Mouse (Mus musculus) MEL-GATA-1-ER (cell line): ENCODE measurements around the gene C130050O18Rik.

Experiments
- DNase-seq: peaks from one replicate; pipeline ENCODE4 v3.0.0-alpha.2; 2012; ENCODE audit warnings: low read depth; ENCODE audit errors: extremely low read depth

Gene C130050O18Rik

GRCm38 (mm10) chr5:139397359-139397916, 7.6 kb upstream of the C130050O18Rik start:
- no peak for DNase-seq

DNA sequence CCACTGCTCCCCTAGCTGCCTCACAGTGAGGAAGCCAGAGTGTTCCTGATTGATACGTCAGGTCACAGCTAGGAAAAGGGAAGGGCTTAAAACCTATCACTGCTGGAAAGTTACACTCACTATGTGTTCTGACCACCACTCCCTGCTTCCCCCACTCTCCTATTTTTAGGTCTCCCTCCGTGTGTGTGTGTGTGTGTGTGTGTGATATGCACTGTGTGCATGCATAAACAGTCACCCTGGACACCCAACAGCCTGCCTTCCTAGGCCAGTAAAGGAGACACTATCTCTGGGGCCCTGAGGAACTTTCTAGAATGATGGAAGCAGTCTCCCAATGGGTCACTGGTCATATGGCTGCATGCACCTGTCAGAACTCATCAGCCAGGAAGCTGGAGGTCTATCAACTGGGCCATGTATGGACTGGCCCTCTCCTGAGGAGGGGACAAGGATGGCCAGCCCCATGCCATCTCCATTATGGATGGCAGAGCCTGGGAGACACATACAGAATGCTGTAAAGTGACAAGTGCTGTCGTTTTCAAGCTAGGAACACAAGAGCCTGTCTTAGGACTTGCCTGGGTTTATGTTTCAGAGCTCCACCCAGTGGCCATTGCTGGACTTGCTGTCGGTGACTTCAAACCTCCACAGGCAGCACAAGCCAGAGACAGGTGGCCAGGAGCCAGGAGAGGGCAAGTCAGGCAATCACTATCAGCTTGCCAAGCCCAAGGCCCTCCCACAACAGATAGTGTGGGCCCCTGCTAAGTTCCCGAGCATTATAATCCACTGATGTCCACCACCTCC, 6.9 kb upstream of the C130050O18Rik start:
- peak; percentile 87 for DNase-seq

GRCm38 (mm10) chr5:139398786-139399185, 6.3 kb upstream of the C130050O18Rik start:
- no peak for DNase-seq

DNA sequence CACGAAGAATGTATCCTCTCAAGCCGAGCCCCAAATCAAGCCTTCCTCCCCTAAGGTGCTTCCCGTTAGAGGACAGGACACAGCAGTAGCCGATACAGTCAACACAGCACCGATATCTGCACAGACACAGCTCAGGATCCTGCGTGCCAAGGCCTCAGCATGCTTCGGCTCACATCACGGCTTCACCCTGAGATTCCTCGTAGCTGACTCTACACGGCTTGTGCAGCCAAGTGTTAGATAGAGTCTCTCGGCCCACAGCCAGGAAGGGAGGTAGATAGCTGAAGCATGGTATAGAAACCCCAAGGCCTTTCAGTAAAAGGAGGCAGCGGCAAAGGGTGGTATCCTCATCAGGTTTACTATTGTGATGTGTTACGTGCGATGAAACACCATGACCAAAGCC, 5.1 kb upstream of the C130050O18Rik start:
- no peak for DNase-seq

DNA sequence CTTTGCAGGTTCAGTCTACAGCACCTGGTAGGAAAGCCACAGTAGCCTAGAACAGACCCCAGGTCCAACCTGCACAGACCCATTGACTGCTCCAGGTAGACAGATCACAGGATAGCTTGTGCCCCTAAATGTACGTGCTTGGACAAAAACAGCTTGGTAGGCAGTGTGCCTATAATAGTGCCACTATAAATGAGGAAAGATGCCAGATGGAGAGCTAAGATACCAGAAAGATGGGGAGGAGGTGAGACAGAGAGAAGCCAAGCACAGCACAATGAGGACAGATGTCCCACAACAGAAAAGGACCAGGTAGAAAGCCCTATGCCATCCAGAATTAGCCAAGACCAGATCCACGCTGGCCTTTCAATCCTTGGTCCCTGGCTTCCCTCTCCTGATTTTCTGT, 3.0 kb upstream of the C130050O18Rik start:
- DNase-seq, result no peak

GRCm38 (mm10) chr5:139403692-139404260, 1.3 kb upstream of the C130050O18Rik start:
- no peak for DNase-seq

DNA sequence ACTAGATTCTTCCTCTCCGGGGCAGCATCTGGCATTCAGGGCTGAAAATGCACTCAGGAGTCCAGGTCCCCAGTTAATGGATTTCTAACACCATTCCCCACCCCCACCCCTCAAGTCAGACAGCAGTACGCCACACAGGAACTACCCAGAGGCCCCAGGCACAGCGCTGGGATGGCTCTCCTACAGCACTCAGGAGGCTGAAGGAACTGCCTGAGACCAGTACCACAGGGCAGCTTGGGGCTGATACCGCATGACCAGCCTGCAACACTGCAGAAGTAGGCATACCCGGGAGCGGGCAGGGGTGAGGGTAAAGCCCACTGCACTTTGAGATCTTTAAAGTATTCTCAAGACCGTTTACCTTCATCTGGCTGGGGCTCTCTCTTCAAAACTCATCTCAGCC, 398 bp downstream of the C130050O18Rik start:
- DNase-seq, result no peak

DNA sequence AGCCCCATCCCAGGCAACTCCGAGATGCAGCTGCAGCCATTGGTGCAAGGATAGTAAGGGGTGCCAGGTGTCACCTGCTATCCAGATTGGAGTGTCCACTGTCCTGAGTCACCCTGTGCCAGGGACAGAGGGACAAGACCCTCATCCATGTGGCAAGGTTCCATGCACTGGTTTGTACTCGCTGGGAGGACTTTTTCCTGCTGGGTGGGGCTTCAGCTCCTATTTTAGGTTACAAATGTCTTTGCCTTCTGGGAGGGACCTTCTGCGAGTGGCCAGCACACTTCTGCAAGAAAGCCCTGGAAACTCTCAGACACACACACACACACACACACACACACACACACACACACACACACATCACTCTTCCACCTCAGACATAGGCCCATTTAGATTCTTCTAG, 873 bp downstream of the C130050O18Rik start:
- no peak for DNase-seq

GRCm38 (mm10) chr5:139407121-139407885, 2.2 kb downstream of the C130050O18Rik start:
- DNase-seq, result no peak

- no peak for DNase-seq
Measured at GRCm38 (mm10) chr5:139408511-139408910, 3.4 kb downstream of the C130050O18Rik start.

DNA sequence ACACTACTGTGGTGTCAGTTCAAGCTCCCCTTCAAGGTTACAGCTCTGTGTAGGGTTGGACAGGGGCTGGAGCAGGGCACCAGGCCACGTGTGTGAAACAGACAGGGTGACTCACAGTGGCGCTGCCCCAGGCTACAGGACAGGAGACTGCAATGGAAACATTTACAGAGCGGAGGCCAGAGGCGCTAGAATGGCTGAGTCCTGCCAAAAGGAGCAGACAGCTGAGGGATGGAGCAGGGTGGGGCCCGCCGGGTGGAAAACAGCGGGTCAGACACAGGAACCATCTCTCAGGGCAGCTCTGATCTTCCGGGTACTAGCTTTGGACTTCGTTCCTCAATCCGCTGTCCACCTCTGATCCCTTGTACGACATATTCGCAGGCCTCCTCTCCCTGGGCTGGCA, 4.3 kb downstream of the C130050O18Rik start:
- DNase-seq, result no peak

DNA sequence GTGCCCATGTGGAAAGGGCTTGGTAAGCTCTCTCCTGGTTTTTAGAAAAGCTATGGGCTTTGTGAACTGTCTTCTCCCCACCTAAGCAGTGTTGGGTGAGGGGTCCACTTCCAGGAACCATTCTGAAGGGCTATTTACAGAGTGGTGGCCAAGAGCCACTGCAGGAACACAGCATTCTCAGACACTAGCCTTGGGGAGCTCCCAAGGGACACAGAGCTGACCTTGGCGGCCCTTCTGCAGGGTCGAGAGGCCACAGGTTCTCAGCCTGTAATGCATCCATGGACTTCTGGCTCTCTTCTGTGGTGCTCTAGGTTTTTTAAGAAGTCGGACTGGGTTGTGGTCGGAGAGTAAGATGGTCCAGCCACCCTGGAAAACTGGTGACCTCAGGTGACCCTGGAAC, 5.0 kb downstream of the C130050O18Rik start:
- DNase-seq, result no peak

GRCm38 (mm10) chr5:139411117-139411516, 6.0 kb downstream of the C130050O18Rik start:
- no peak for DNase-seq

DNA sequence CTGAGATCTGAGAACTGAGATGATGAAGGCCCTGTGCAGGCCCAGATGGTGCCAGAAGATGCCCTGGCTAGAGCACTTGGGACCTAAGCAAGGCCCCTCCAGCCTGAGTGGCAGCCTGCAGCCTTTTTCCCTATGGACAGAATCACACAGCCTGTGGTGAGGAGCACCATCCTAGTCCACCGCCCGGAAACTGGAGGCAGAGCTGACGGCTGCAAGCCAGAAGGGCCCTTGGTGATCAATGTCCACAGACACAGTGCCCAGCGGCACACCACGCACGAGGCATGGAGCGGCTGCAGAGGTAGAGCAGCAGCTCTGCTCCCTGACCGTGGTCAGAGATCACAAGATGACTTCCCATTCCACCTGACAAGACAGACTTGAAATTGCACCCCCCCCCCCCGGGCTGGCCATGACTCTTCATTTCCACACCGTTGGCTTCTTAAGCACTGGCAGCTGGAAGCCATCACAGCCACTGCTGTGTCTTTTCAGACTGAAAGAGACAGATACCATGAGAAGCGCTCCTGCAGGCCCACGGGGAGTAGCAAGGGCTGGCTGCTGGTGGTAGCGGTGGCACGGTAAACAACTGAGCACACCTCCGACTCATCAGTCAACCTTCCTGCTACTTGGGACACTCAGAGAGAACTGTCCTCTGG, 6.7 kb downstream of the C130050O18Rik start:
- no peak for DNase-seq

DNA sequence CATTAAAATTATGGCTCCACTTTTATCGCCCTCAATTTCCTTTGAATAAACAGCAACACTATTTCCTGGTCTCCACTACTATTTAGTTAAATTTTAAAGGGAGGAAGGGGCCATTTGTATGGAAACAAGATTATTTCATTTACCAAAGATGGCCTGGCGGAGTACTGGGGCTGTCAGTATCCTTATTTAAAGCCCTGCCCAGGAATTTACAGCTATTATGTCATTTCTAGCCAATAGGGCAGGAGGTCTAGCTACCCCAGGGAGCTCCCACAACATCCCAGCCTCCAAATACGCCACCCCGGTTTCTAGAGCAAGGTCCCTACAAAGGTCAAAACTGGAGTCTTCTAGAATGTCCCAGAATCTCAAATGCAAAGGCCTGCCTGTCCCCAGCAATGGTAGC, 8.5 kb downstream of the C130050O18Rik start:
- no peak for DNase-seq

GRCm38 (mm10) chr5:139415001-139415400, 9.9 kb downstream of the C130050O18Rik start:
- DNase-seq, result no peak

DNA sequence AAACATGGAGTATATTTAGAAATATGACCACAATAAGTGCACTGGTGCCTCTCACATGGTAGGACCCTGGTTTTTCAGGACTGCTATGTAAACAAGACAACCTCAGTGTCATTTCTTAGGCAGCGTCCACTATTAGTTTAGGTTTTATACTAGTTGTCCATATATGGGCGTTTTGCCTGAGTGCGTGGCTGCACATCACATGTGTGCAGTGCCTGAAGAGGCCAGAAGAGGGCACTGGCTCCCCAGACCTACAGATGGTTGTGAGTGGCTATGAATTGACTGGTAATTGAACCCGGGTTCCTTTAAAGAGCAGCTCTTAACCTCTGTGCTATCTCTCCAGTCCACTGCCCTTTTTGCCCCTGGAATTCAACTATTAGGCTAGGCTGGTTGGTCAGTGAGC, 11.9 kb downstream of the C130050O18Rik start:
- DNase-seq, result no peak

- no peak for DNase-seq
Measured at GRCm38 (mm10) chr5:139417480-139417879, 12.4 kb downstream of the C130050O18Rik start.

- no peak for DNase-seq
Measured at GRCm38 (mm10) chr5:139418110-139418509, 13.0 kb downstream of the C130050O18Rik start.

GRCm38 (mm10) chr5:139418633-139419032, 13.6 kb downstream of the C130050O18Rik start:
- no peak for DNase-seq

DNA sequence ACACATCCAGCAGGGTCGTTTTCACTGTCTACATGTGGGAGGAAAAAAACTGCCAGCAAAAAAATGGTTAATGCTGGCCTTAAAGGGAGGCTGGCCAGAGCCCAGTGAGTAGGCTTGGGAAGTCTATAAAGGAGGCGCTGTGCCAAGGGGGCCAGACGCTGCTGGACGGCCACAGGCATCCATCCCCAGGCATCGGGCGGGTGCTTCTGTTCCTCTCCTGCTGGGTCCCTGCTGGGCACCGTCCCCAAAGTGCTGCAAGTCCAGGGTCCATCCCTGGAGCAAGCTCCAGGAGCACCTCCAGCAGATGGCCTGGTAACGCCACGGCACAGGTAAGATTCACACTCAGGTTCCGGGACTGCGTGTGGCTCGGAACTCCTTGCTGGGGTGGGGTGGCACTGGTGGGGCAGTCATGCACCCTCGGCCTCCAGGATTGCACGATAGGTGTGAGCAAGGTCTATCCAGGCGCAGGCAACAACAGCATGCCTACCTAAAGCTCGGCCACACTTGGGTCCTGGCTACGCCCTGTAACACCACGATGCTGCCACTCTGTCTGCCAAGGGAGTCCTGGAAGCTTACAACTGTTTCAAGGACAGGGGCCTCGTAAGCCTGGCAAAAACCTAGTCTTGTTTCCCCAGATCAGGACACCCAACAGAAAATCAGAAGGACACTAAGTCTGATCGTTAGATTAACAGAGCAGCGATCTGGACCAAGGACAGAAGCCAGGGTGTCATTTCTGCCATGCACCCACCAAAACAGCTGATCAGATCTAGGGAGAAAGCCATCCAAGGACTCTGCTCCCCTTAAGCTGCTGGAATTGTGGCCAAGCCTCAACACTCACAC, 18.2 kb downstream of the C130050O18Rik start, which contains the start of gene Gper1:
Gper1 (plus strand) TSS at position 126 of the 840 bp plus-strand sequence.
- DNase-seq, result no peak
